Mouse (Mus musculus) liver, adult 2 months (tissue): ENCODE measurements around the gene Prss27.

ENCODE experiments used
- CTCF ChIP-seq: fragments of 200-500 bp; IDR thresholded peaks from 2 replicates; pipeline ENCODE4 v1.5.1; 2011; ENCODE audit warnings: low read depth, low read length, control low read depth
- POLR2A ChIP-seq: fragments of 200-500 bp; IDR thresholded peaks from 2 replicates; pipeline ENCODE4 v1.6.1; 2011; ENCODE audit warnings: low read length, control low read depth; ENCODE audit not compliant: insufficient read depth; ENCODE audit errors: extremely low read depth

- TF ChIP-seq POLR2A (no peak), CTCF (no peak)
These were observed 42.5 kb upstream of the Prss27 start for GRCm38 (mm10) chr17:23995421-23995820.
